Mouse (Mus musculus): Measurements from ENCODE around the gene Zbtb38.

Gene Zbtb38

GRCm38 (mm10) chr9:96731039-96731895 lies 21.4 kb downstream of the Zbtb38 start:
- DNase-seq (ENCODE audit: low read depth) = no peak

GRCm38 (mm10) chr9:96730311-96730625 lies 22.4 kb downstream of the Zbtb38 start:
- no peak for DNase-seq (ENCODE audit: low read depth)

- no peak for DNase-seq (ENCODE audit: low read depth)
These were observed 22.9 kb downstream of the Zbtb38 start for GRCm38 (mm10) chr9:96729537-96730310.

- DNase-seq (ENCODE audit: low read depth) = no peak
These were observed 24.1 kb downstream of the Zbtb38 start for GRCm38 (mm10) chr9:96728338-96729162.

GRCm38 (mm10) chr9:96727688-96728087 lies 24.9 kb downstream of the Zbtb38 start:
- DNase-seq (ENCODE audit: low read depth) = peak; percentile 77

- no peak for DNase-seq (ENCODE audit: low read depth)
These were observed 26.1 kb downstream of the Zbtb38 start for GRCm38 (mm10) chr9:96726336-96727131.

DNA sequence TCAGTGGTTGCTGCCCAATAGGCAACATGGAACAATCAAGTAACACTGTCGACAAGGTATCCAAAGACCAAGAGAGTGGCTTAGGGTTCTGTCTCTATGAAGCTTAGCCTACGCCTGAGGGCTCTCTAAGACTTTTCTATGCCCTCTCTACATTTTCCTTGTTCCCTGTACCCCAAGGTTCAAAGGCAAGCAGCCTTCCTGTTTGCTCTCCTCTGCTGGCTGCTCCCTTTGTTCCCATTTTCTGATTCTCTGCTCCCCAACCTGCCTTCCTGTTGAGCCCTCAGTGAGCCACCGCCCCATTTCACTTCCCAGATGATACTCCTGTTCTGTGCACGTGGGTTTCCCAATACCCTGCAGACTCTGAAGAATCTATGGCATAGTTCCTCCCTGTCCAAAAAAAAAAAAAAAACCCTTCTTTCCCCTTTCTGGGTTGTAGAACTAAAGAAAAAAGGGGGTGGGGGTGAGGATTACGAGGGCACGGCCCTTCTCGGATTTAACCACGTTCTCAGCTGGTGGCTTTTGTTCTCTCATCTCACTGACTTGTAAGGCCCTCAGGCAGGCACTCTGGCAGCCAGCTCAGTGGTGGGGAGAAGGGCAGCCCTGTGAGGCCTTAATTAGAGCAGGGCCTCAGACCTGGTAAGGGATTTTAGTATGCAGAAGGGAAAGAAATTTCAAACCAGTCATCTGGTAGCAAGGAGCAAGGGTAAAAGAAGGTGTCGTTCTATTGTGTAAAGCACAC lies 26.9 kb downstream of the Zbtb38 start:
- no peak for DNase-seq (ENCODE audit: low read depth)

DNA sequence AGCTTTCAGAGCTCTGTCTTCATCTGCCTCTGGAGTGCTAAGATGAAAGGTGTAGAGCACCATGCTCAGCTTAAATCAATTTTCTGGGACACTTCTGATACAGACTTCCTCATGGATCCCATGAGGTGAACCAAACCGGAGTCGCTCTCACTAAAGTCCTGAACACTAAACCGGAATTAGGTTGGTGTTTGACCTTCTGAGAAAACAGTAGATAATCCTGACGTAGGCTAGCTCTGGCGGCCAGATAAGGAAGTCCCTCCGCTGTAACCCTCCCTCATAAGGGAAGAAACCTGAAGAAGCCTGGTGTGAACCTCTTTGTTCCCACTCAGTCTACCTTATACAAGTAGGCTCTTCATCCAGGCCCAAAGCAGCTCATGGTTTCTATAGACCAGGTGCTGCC lies 29.0 kb downstream of the Zbtb38 start:
- DNase-seq (ENCODE audit: low read depth) = no peak

DNA sequence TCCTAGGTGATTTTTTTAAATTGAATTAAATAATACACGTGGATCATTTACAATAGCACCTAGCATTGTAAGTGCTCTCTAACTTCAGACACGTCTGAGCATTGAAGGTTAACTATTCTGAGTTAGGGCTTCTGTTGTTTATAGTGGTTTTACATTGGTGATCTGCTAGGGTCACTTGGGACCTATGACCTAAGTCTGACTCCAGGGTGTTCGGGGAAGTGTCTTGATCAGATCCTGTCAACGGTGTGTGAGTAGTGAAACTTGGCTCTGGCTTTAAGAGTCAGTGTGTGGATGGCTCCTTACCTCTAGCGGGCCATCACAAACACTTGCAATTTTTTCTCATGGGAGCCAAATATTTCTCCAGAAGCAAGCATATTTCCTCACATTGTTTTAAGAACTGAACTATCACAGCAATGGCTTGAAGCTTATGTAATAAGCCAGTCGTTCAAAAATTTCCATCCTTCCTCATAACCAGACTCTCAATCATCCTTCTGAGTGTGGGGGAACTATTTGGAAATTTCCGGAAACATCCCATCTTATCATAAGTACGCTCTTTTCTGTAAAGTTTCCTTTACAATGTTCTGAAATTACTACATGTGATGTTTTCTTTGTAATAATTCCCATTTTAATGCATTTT lies 31.4 kb downstream of the Zbtb38 start:
- no peak for DNase-seq (ENCODE audit: low read depth)

GRCm38 (mm10) chr9:96720510-96721162 lies 32.0 kb downstream of the Zbtb38 start:
- DNase-seq (ENCODE audit: low read depth) = peak; percentile 47

DNA sequence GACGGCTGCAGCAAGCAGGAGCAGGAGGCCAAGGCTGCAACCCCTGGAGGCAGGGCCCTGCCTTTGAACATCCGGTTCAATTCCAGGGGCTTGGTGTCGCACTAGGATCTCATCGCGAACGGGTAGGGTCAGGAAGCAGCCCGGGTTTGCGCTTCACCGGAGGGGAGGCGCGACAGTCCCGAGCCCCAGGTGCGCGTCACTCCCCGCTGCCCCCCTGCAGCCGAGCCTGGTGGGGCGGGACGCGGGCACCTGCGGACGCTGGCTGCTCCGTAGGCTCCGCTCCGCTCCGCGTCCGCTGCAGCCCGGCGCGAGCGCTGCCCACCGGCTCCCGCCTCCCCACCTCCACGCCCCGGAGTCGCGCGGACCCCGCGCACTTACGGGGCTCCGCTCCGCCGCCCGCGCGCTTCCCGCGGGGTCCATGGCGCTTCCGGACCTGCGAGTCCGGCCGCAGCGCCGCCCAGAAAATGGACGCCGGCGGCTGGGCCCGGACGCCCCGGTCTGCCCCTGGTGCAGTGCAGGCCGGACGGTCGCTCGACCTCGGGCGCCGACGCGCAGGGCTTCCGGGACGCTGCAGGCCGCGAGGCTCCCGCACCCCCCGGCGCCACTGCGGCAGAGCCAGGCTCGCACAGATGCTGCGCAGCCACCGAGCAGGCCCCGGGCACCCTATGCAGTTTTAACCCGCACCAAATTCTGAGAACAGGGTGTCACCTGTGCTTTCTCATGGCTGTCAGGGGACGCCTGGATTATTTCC lies 33.0 kb downstream of the Zbtb38 start:
- DNase-seq (ENCODE audit: low read depth) = peak; percentile 77

DNA sequence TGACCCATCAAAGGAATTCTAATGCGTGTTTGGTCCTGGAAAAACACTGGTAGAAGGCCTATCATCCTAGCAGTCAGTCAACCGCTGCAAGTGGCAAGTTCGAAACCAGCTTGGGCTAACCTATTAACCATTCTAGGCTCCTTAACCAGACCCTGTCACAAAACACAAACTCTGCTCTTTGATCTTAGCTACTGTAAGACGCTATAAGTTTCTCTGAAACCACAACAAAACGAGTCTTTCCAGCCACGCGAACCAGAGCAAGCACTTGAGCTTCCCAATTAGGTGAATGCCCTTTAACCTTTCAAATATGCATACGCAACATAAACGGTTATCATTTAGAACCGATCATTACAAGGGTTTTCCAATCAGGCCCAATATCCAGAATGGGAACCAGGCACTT lies 33.7 kb downstream of the Zbtb38 start:
- DNase-seq (ENCODE audit: low read depth) = no peak

DNA sequence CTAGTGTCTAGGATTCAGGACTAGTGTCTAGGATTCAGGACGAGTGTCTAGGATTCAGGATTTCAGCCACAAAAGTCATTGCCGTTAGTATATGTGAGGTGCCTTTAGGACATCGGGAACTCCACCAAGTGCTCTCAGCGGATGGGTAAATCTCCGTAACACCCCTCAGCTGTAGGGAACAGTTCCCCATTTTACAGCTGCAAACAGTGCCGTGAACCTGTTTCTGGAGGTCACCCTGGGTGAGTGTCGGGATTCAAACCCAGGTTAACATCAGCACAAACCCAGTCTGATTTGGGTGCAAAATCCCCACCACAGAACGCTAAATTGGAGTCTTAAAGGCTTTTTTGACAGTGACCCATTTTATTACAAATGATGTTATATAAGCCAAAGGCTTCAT lies 34.2 kb downstream of the Zbtb38 start:
- no peak for DNase-seq (ENCODE audit: low read depth)

DNA sequence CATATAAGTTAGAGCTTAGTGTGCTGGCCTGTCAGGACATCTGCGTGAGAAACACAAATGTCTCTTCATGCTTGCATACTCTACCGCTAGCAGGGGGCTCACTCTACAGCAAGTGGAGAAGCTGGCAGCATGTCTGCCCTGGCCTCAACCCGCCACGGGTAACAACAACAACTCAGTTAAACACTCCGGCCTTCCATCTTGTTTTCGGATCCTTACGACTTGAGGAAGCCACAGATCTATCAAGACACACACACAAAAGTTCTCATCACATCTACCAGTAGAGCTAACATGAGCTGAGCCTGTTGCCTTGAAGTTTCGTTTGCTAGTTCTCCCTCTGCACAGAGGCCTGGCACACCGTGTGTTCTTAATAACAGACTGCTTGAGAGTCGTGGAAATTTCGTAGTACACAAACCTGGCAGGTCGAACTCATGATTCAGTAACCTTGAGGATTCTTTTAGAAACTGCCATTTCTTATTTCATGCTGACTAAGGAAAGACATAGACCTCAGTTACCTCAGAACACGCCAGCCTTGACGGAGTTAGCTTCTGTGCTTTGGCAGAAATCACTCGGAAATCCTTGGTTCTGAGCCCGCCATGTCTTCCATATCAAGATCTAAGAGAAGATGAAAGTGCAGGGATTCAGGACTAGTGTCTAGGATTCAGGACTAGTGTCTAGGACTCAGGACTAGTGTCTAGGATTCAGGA lies 34.8 kb downstream of the Zbtb38 start:
- DNase-seq (ENCODE audit: low read depth) = no peak

DNA sequence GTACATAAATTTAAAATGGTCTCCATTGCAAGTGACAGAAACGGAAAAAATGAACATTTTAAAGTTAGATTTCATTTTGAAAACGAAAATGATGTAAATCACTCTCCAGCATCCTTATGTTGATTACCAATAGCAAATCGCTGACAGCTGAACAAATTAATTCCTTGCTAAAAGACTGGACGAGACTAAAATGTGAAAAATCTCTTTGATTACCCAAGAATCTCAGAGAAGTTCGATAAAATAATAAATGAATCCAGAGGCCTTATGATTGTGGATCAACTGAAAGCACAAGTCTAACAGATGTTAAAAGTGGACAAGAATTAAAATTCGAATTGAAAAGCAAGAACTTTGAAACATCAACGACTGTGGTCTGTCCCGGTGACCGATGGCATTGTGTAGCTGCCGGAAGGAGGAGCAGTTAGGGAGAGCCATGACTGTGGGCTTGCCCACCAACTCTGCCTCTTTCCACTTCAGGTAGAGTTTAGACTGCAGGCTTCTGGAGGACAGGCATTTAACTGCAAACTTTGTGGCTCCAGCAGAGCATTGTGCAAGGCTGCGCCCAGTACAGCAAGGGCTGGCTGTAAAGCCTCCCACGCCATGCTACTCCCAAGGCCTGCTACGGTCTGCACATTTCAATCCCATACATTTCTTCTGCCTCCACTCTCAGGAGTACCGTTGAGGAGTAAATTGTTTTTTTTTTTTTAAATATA lies 35.7 kb downstream of the Zbtb38 start:
- DNase-seq (ENCODE audit: low read depth) = no peak

DNA sequence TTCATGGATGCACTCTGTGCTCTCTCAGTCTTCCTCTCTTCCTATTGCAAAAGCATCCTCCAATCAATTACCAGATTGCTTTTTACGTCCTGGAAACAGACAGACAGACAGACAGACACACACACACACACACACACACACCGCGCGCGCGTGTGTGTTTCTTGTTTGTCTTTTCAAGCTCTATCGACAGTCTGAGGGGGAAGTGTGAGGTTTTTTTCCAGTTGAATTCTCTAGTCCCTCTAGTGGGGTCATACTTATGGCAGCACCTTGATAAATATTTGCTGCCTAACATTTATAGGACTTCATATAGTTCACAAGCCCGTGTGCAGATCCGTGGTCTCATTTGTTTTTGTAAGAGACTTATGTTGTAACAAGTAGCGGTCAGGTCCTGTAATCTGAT lies 36.5 kb downstream of the Zbtb38 start:
- no peak for DNase-seq (ENCODE audit: low read depth)

DNA sequence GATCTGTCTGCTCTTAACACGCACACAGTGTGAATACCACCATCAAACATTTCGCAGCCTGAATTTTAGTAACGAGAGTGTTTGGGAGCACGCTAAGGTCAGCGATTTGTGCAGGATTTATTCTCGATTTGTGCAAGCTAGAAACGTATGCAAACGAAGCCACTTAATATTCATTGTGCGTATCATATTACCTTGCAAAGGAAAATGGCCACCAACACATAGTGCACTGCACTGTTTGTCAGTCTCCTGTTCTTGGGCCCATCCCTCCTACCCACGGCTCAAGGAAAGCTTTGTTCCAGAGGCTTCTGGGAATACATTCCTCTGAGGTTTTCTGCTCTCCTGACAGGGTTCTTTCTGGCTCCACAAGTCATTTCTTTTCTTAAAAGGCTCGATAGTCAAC lies 37.5 kb downstream of the Zbtb38 start:
- no peak for DNase-seq (ENCODE audit: low read depth)
